Mouse (Mus musculus) forebrain, embryonic 12.5 days (tissue): ENCODE data around the gene Cped1. TPM values are rescaled to one million over a fixed set of nuclear protein-coding genes. Genes with fewer than 3 reads are reported as not detected.
A peak's percentile ranks its signal among the peaks of the same experiment; 100 is the strongest.

Source experiments
- ATAC-seq: fragments of 200-750 bp; cut with Nextera tagmentation; 2 replicates; pipeline ENCODE4 v1.8.0; 2017; ENCODE audit warnings: moderate TSS enrichment; ENCODE audit not compliant: low FRiP score
- H3K27ac ChIP-seq: fragments of 300-500 bp; sonication (generic); 2 replicates; pipeline ENCODE4 v1.5.1; 2016; ENCODE audit warnings: mild to moderate bottlenecking
- H3K27me3 ChIP-seq: fragments of 300-500 bp; sonication (generic); 2 replicates; pipeline ENCODE4 v1.6.1; 2016; ENCODE audit warnings: mild to moderate bottlenecking
- H3K36me3 ChIP-seq: fragments of 300-500 bp; sonication (generic); replicated peaks from 2 replicates; pipeline ENCODE4 v1.6.1; 2016; ENCODE audit warnings: mild to moderate bottlenecking
- H3K4me1 ChIP-seq: fragments of 300-500 bp; sonication (generic); 2 replicates; pipeline ENCODE4 v1.6.1; 2016
- H3K4me2 ChIP-seq: fragments of 300-500 bp; sonication (generic); 2 replicates; pipeline ENCODE4 v1.6.1; 2016; ENCODE audit warnings: mild to moderate bottlenecking, moderate library complexity
- H3K4me3 ChIP-seq: fragments of 300-500 bp; sonication (generic); replicated peaks from 2 replicates; pipeline ENCODE4 v1.5.1; 2016; ENCODE audit warnings: mild to moderate bottlenecking
- H3K9ac ChIP-seq: fragments of 300-500 bp; sonication (generic); 2 replicates; pipeline ENCODE4 v1.6.1; 2016; ENCODE audit warnings: mild to moderate bottlenecking
- H3K9me3 ChIP-seq: fragments of 300-500 bp; sonication (generic); 2 replicates; pipeline ENCODE4 v1.6.1; 2016
- WGBS: fragments of 180-500 bp; shearing (Covaris S2); methylation state at CpG from one replicate; pipeline ENCODE4 v1.1.7; 2016; 5-methylcytosine and 5-hydroxymethylcytosine counted together
- polyA plus RNA-seq: library from polyadenylated mRNA; unstranded; fragments of >200 nt; fragmentation: Nextera tagmentation; extraction: Ambion mirVana; gene quantifications from 2 replicates; pipeline ENCODE4 v1.2.1, GENCODE M21; 2016

Gene Cped1
- 9.4 and 12.0 TPM in 2 replicates for polyA plus RNA-seq

DNA sequence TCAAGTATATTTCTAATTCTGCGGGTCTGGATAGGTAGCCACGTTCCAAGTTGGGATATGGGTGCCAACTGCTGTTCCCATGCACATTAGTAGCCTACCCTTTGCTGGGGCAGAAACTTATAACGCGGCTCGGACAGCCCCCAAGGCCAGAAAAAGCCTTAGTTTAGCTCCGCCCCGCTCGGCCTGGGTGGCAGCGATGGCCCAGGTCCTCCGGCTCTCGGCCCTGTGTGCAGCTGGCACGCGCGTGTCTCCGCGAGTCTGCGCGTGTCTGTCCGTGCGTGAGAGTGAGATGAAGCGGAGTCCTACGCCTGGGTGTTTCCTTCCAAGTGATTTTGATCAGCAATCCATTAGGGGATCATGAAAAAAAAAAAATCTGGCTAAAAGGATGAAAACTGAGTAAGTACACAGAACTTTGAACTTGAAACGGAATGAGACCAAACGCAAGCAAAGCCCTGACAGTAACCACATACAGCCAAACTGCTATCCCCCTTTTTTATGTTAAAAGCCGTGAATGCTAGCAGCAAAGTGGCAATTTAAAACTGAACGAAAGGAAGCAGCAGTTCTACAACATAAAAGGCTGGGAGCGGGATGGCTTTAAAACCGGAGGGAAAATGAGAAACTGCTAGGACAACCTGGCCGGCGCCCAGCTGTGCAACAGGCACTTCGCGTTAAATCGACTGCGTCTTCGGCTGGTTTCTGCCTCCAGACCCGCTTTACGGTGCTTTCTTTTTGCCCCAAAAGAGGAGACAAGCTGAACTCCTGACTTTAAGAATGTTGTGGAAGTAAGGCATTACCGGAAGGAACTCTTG is at the start of gene Cped1:
Gene Cped1, plus strand, starts transcription at position 185 of the 809 bp plus-strand sequence.
- Histone ChIP-seq H3K27ac (no peak within 1 kb of the TSS), H3K27me3 (peaks cover 26% of the 10 kb centered on the region), H3K4me2 (peak within 1 kb of the TSS; percentile 67), H3K9ac (peak within 1 kb of the TSS; percentile 44), H3K4me1 (peaks cover 18% of the 10 kb centered on the region), H3K36me3 (no peaks in the 10 kb centered on the region), H3K9me3 (no peaks in the 10 kb centered on the region), H3K4me3 (peak within 1 kb of the TSS; percentile 47)
- under 1% methylated on average over 38 of the region's 38 CpGs for WGBS
- peak; percentile 76 for ATAC-seq

DNA sequence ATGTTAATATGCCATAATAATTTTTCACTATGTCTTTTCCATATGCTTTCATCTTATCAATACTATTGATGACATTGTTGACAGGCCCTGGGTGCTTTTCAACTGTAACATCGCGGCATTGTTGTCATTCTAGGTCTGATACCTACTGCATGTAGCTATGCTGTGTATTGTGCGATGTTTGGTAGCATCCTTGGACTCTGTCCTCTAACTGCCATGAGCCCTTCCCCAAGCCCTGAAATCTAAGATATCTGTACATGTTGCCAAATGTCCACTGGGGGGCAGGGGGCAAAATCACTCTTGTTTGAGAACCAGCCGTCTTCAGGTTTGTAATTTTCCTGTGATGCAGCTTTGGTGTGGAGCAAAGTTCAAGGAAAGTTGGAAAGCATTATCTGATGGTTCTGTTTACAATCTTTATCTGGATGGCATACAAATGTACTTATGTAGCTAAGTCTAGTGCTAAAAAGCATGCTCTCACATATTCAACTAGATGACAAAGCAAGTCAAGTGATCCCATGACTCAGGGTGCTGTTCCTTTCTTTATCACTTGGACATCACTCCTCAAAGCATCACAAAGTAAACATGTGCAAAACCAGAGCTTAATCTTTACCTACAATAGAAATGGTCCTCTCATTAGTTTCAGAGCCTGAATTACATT is 47.6 kb upstream of the Cped1 start:
- H3K27me3 ChIP-seq, result no peaks in the 10 kb centered on the region
- no peaks in the 10 kb centered on the region for H3K36me3 ChIP-seq
- no peak for ATAC-seq
- H3K4me2 ChIP-seq, result no peak overlapping the region
- no peaks in the 10 kb centered on the region; the same call in 1 of the 2 replicates for H3K4me1 ChIP-seq
- no peak overlapping the region for H3K27ac ChIP-seq
- H3K9ac ChIP-seq, result no peak overlapping the region
- no peak overlapping the region for H3K4me3 ChIP-seq
- H3K9me3 ChIP-seq, result no peaks in the 10 kb centered on the region
- WGBS, result 82% methylated on average over 4 of the region's 4 CpGs

DNA sequence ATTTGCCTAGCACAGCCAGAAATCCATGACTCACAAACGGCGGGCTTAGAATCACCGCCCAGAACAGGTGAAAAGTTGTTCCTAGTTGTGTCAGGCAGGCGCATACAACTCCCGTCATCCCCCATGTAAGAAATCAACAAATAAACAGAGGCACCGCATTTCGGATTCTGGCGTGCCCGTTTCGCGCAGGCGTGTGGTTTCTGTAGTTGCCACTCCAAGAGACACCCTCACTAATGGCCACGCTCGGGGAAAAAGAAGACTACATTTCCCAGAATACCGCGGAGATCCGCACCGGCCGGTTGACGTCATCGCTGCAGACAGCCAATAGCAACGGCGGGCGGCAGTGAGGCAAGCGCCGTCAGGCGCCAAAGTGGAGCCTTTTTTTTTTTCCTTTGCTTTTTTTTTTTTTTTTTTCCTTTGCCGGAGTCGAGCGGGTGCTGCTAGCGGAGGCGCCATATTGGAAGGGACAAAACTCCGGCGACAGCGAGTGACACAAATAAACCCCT is 36.4 kb upstream of the Cped1 start, which contains the start of gene Ing3:
Gene Ing3, plus strand, starts transcription at position 346 of the 506 bp plus-strand sequence.
- H3K4me1 ChIP-seq, result peaks cover 8% of the 10 kb centered on the region
- peak within 1 kb of the TSS; percentile 71 for H3K4me3 ChIP-seq
- H3K27ac ChIP-seq, result peak within 1 kb of the TSS; percentile 97
- peak within 1 kb of the TSS; percentile 68 for H3K4me2 ChIP-seq
- under 1% methylated on average over 35 of the region's 35 CpGs for whole genome bisulfite sequencing
- no peaks in the 10 kb centered on the region for H3K9me3 ChIP-seq
- H3K36me3 ChIP-seq, result peaks cover 11% of the 10 kb centered on the region; the same call in 1 of the 2 replicates
- no peaks in the 10 kb centered on the region for H3K27me3 ChIP-seq
- peak within 1 kb of the TSS; percentile 75 for H3K9ac ChIP-seq
- peak; percentile 97 for ATAC-seq

DNA sequence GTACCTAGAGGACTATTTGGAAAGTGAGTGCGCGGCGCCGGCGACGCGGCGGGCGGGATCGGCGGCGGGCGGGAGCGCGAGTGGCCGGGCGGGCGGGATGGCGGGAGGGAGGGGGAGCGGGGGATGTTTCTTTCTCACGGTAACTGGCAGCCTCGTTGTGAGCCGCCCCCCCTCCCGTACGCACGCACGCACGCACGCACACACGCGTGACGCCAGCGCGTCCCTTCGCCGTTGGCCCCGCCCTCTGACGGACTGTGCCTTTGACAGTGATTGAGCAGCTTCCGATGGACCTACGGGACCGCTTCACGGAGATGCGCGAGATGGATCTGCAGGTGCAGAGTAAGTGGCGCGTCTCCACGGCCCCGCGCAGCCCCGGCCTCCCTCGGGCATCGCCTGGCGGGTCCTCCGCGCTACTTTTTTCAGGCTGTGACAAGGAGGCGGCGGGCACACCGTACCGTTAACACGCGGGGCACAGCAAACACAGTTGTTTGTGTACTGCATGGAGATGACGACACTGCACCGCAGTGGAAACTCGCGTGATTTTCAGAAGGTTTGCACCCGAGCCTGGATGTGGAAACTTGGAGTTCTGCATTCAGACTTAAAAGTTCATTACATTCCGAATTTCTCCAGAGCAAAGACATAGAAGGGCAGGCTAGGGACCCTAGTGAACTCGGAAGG is 35.8 kb upstream of the Cped1 start:
- peak overlapping the region; percentile 68 for H3K4me2 ChIP-seq
- H3K4me3 ChIP-seq, result peak overlapping the region; percentile 71
- H3K36me3 ChIP-seq, result peaks cover 14% of the 10 kb centered on the region
- H3K27ac ChIP-seq, result peak overlapping the region; percentile 97
- ATAC-seq, result peak; percentile 97
- H3K9ac ChIP-seq, result peak overlapping the region; percentile 75
- peaks cover 8% of the 10 kb centered on the region for H3K4me1 ChIP-seq
- H3K27me3 ChIP-seq, result no peaks in the 10 kb centered on the region
- 2% methylated on average over 45 of the region's 68 CpGs for WGBS
- H3K9me3 ChIP-seq, result no peaks in the 10 kb centered on the region

DNA sequence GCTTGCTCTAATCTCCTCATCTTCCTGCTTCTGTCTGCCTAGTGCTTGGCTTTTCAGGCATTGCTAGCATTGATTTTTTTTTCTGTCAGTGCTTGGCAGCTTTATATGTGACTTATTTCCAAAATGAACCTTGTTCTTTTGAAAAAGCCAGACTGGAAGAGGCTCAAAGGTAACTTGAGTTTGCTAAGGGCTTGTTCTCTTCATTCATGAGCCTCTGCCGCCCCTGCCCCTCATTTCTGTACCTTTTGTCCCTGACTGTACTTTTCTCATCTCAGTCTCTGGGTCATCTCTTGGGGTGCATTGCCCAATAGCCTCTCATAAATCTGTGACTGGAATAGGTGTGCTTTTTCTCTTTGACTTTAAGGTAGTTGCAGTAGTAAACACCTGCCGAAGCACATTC is 35.0 kb upstream of the Cped1 start:
- H3K4me3 ChIP-seq, result peak overlapping the region; percentile 71
- no peak overlapping the region for H3K27ac ChIP-seq
- ATAC-seq, result no peak
- peak overlapping the region; percentile 75 for H3K9ac ChIP-seq
- no peaks in the 10 kb centered on the region for H3K27me3 ChIP-seq
- H3K36me3 ChIP-seq, result peaks cover 22% of the 10 kb centered on the region
- WGBS, result 82% methylated on average over 2 of the region's 2 CpGs
- no peaks in the 10 kb centered on the region for H3K9me3 ChIP-seq
- peaks cover 8% of the 10 kb centered on the region for H3K4me1 ChIP-seq
- peak overlapping the region; percentile 68 for H3K4me2 ChIP-seq

DNA sequence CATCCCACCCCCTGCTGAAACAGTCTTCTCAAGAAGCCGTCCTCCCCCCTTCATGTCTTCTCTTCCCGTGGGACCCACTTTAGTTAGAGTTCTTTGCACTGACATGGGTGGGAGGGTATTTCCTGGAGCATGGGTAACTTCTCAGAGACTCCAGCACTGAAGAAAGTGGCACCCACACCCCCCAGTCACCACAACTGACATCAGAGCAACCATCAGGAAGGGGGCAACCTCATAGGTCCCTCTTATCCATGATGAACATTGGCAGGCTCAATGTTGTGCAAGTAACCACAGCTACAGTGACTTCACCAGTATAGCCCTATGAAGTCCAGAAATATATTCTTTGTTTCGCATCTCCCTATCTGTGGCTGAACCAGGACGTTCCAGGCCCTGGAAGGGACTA is 30.2 kb upstream of the Cped1 start:
- ATAC-seq, result no peak
- Histone ChIP-seq H3K4me2 (no peak overlapping the region), H3K27ac (no peak overlapping the region), H3K9me3 (no peaks in the 10 kb centered on the region), H3K9ac (no peak overlapping the region), H3K27me3 (no peaks in the 10 kb centered on the region), H3K4me3 (no peak overlapping the region), H3K36me3 (peaks cover 42% of the 10 kb centered on the region), H3K4me1 (peaks cover 5% of the 10 kb centered on the region)
- WGBS, result 88% methylated on average over 4 of the region's 4 CpGs

DNA sequence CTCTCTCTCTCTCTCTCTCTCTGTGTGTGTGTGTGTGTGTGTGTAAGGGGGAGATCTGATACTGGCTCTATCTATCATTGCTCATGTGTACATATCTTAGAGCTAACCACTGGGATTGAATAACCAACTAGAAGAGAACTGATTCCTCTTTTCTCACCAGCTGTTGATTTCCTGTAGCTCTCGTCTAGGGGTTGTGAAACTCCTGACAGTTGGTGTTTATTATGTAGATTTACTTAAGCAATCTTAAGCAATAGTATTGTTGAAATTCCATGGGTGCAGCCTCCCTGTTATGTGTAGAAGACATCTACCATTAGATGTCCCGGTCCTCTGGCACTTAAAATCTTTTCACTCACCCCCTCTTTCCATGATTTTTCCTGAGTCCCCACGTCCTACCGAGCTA is 26.8 kb upstream of the Cped1 start:
- Histone ChIP-seq H3K27me3 (no peaks in the 10 kb centered on the region), H3K36me3 (peaks cover 37% of the 10 kb centered on the region), H3K4me3 (no peak overlapping the region), H3K27ac (no peak overlapping the region), H3K9me3 (no peaks in the 10 kb centered on the region), H3K4me1 (no peaks in the 10 kb centered on the region), H3K9ac (no peak overlapping the region), H3K4me2 (no peak overlapping the region)
- ATAC-seq, result no peak
- WGBS, result 91% methylated on average over 4 of the region's 4 CpGs

DNA sequence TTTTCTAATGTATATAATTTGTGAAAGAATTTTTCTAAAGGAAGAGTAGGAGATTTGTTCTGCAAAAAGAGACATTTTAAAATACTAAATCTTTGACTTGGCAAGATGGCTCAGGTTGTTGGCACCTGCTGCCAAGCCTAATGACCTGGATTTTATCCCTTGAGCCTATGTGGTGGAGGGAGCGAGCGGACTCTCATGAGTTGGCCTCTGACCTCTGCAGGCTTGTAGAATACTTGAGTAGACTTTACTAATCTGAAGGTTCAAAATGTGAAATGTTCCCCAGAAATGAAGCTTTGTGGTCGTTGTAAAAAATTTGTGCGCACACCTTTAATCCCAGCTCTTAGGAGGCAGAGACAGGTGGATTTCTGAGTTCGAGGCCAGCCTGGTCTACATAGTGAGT is 25.8 kb upstream of the Cped1 start:
- Histone ChIP-seq H3K27ac (no peak overlapping the region), H3K9me3 (no peaks in the 10 kb centered on the region), H3K4me3 (no peak overlapping the region), H3K36me3 (peaks cover 36% of the 10 kb centered on the region), H3K9ac (no peak overlapping the region), H3K4me1 (no peaks in the 10 kb centered on the region), H3K4me2 (no peak overlapping the region), H3K27me3 (no peaks in the 10 kb centered on the region)
- 95% methylated on average over 5 of the region's 5 CpGs for WGBS
- ATAC-seq, result no peak

DNA sequence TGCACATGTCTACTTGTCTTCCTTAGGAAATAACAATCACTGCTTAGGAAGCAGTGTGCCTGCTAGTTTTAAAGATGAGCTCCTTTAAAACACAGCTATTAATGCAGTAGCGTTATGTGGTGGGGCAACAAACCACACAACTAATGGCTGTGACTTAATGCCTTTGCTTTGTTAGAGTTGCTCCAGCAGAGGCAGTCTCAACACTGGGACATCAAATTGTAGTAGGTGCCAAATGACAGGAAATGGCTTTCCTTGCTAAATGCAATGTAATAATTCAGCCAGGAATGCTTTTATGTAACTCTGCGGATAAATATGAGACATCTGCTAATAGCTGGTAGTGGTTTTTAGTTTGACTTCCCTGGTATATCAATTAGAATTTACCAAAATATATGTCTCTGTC is 8.2 kb upstream of the Cped1 start:
- H3K27ac ChIP-seq, result no peak overlapping the region
- no peak overlapping the region for H3K4me3 ChIP-seq
- H3K9ac ChIP-seq, result no peak overlapping the region
- H3K9me3 ChIP-seq, result no peaks in the 10 kb centered on the region
- no peak for ATAC-seq
- H3K27me3 ChIP-seq, result no peaks in the 10 kb centered on the region
- H3K4me1 ChIP-seq, result no peaks in the 10 kb centered on the region
- H3K36me3 ChIP-seq, result peaks cover 23% of the 10 kb centered on the region
- H3K4me2 ChIP-seq, result no peak overlapping the region
- 92% methylated on average over 2 of the region's 2 CpGs for WGBS

DNA sequence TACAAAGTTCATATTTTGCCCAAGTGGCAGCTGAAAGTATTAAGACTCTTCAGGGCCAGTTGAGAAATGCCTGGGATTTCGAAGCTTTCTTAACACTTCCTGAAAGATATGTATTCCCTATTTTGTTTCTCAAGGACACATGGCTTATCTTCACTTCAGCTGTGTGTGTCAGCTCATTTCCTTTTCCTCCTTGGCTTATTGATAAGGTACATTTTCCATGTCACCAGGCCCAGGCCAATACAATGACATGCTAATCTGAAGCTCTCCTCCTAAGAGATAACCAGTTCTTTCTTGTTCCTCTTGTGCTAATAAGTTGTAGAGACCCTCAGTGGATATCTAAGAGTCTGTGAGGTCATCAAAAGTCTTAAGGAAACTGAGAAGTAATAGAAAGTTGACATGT is 4.6 kb upstream of the Cped1 start:
- H3K9me3 ChIP-seq, result no peaks in the 10 kb centered on the region
- peaks cover 11% of the 10 kb centered on the region for H3K4me1 ChIP-seq
- peaks cover 13% of the 10 kb centered on the region for H3K27me3 ChIP-seq
- H3K4me3 ChIP-seq, result no peak overlapping the region
- H3K9ac ChIP-seq, result no peak overlapping the region
- WGBS, result 84% methylated on average over 1 of the region's 1 CpGs
- no peak overlapping the region for H3K4me2 ChIP-seq
- no peak for ATAC-seq
- H3K27ac ChIP-seq, result no peak overlapping the region
- H3K36me3 ChIP-seq, result no peaks in the 10 kb centered on the region

DNA sequence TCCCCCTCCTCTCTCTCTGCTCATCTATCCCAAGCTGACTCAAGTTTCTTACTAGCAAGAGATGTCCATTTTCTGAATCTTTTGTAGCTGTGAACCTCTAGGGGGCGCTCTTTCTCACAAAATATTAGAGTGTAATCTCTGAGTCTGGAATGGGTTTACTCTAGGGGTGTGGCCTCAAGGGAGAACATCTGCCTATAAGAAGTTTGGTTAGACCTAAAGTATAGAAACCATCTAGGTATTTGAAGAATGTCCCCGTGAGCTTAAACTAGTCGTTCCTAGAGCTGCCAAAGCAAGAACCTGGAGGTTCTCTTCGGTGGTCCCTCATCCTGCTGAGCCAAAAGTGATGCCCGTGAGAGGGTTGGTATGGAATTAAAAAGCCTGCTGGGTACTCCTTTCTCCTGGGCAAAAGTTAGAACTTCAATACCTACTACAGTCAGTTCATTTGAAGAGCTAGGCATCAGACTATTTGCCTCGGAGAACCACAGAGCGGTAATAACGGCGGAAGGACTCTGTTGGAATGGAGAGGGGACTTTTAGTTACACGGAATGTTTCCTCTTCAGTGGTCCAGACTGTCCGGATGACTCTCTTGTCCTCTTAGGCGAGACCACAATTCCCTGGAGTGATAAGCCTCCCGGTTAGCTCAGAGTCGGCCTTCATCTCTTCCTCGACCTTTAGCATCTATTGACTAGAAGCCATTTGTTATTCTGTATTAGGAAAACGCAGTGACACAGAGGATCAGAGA is 555 bp upstream of the Cped1 start:
- peak overlapping the region; percentile 47 for H3K4me3 ChIP-seq
- no peaks in the 10 kb centered on the region for H3K9me3 ChIP-seq
- H3K27ac ChIP-seq, result no peak overlapping the region
- peak overlapping the region; percentile 67 for H3K4me2 ChIP-seq
- WGBS, result 9% methylated on average over 16 of the region's 16 CpGs
- peak overlapping the region; percentile 44 for H3K9ac ChIP-seq
- H3K36me3 ChIP-seq, result no peaks in the 10 kb centered on the region
- H3K27me3 ChIP-seq, result peaks cover 26% of the 10 kb centered on the region
- peaks cover 18% of the 10 kb centered on the region for H3K4me1 ChIP-seq
- ATAC-seq, result peak; percentile 69
